22 mouse cellular contexts compared by ENCODE assay signal in the genomic region with DNA sequence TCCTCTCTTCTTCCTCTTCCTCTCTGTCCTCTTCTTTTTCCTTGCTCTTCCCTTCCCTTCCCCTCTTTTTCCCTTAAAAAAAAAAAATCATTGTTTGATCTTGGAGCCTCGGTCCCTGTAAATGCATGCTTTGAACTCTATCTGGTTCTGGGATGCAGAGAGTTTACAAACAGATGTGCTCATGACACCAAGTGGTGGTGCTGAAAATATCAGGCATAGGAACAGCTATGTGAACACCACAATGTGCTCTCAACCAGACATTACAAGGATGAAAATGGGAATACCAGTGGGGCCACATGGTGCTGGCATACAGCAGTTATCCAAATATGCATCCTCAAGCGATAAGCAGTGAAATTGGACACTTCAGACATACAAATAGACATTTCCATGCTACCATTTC. TPM values are rescaled to one million over a fixed set of nuclear protein-coding genes. Genes with fewer than 3 reads are reported as not detected.
DNase-seq lines count a peak whose midpoint lies in the region; ATAC-seq and TF ChIP-seq lines count a peak whose summit lies in the region.
"Had no signal": no experiment of that assay in that cellular context is flagged by ENCODE, and none has a peak within 500 bp of the region (broad histone marks: within the 10 kb centered on the region; RNA-seq: fewer than 3 reads in every experiment).

No protein-coding gene starts in this region.

- no peaks in the 10 kb centered on the region for H3K27me3 ChIP-seq in kidney, postnatal 0 days (ENCODE audit: insufficient read depth, low read length)
- H3K27me3 ChIP-seq: limb, embryonic 12.5 days; lung, embryonic 15.5 days had no signal

- TF ChIP-seq CTCF in kidney, postnatal 0 days (IDR thresholded peaks at IDR 0.05; ENCODE audit: low read depth), result peak; percentile 43; the same call in 1 of the 2 replicates

- H3K27ac ChIP-seq in kidney, postnatal 0 days, result no peak overlapping the region
- H3K27ac ChIP-seq: forebrain, embryonic 10.5 days; hindbrain, embryonic 14.5 days; limb, embryonic 12.5 days; liver, embryonic 14.5 days; lung, embryonic 15.5 days had no signal

- no peaks in the 10 kb centered on the region for H3K9me3 ChIP-seq in kidney, postnatal 0 days (replicated peaks; ENCODE audit: low read length)
- H3K9me3 ChIP-seq: forebrain, embryonic 10.5 days; limb, embryonic 12.5 days; lung, embryonic 15.5 days had no signal

- no peak for DNase-seq in frontal cortex, postnatal 25 days (ENCODE audit: low spot score in 2 of 2)
- DNase-seq in kidney, postnatal 0 days (ENCODE audit: low spot score), result peak; percentile 10
- DNase-seq in kidney, postnatal 25 days, result no peak
- peak; percentile 5 for DNase-seq in 3T3-L1 (ENCODE audit: low read depth, low spot score)
- DNase-seq in R1 (ENCODE audit: low read depth, low spot score), result peak; percentile 14
- DNase-seq in thymus, adult 18-20 months, result no peak
- no peak for DNase-seq in layer of hippocampus, adult 9-11 months
- DNase-seq: adrenal gland, postnatal 25 days; cerebellum, adult 2 months; cerebellum, postnatal 36 days; gastrocnemius, postnatal 25 days; heart, postnatal 14 days; kidney, adult 11 months had no signal

- no peaks in the 10 kb centered on the region for H3K36me3 ChIP-seq in kidney, postnatal 0 days (ENCODE audit: insufficient read depth, low read length)
- H3K36me3 ChIP-seq: forebrain, embryonic 10.5 days; limb, embryonic 12.5 days; lung, embryonic 15.5 days had no signal

- no peaks in the 10 kb centered on the region for H3K4me1 ChIP-seq in kidney, postnatal 0 days (replicated peaks; ENCODE audit: insufficient read depth, low read length)
- H3K4me1 ChIP-seq: forebrain, embryonic 10.5 days; limb, embryonic 12.5 days; lung, embryonic 15.5 days had no signal

- ATAC-seq in frontal cortex, adult (ENCODE audit: low TSS enrichment), result 0 out of 2 replicates have a peak, but pooled peaks have one; percentile 41
- no peak for ATAC-seq in kidney, postnatal 0 days (replicated peaks; ENCODE audit: low FRiP score, low read depth)
- ATAC-seq: activated CD4-positive, CD25-positive, alpha-beta regulatory T cell, adult 4 months had no signal

- WGBS in kidney, postnatal 0 days, result 46% methylated on average over 2 of the region's 2 CpGs

- no peak overlapping the region for H3K9ac ChIP-seq in kidney, postnatal 0 days (ENCODE audit: low read depth, low read length)
- H3K9ac ChIP-seq: hindbrain, embryonic 14.5 days; limb, embryonic 12.5 days; liver, embryonic 14.5 days; lung, embryonic 15.5 days had no signal

- no peak overlapping the region for H3K4me3 ChIP-seq in kidney, postnatal 0 days (replicated peaks; ENCODE audit: low read depth, low read length)
- H3K4me3 ChIP-seq: forebrain, embryonic 10.5 days; limb, embryonic 12.5 days; lung, embryonic 15.5 days; myocyte had no signal

- H3K4me2 ChIP-seq in kidney, postnatal 0 days (ENCODE audit: low read length), result no peak overlapping the region
- H3K4me2 ChIP-seq: heart, embryonic 11.5 days; hindbrain, embryonic 14.5 days; limb, embryonic 12.5 days; lung, embryonic 15.5 days had no signal

RNA-seq across cellular contexts. Expression of gene Kdm4c, which starts 18.1 kb away (rescaled TPM):
- polyA plus RNA-seq in kidney, postnatal 0 days (2015; fragmentation: Nextera tagmentation; extraction: Ambion mirVana), result 10.3 and 11.3 TPM in 2 replicates

Comparison
In these comparisons a context has a peak if more than half of its experiments do, and no peak if none do; other contexts are left out.
1. DNase-seq: peak in kidney, postnatal 0 days (single experiment), 3T3-L1 (single experiment) and R1 (single experiment); none in frontal cortex, postnatal 25 days (0 of 2), kidney, postnatal 25 days (0 of 2), thymus, adult 18-20 months (0 of 2) and layer of hippocampus, adult 9-11 months (single experiment).